Mouse (Mus musculus): ENCODE results near the gene Gdpgp1. TPM values are rescaled to one million over a fixed set of nuclear protein-coding genes. Genes with fewer than 3 reads are reported as not detected.

The Gdpgp1 gene
- 3.8 and 4.5 TPM in 2 replicates for polyA plus RNA-seq (2014; fragmentation: Nextera tagmentation; extraction: Ambion mirVana)

GRCm38 (mm10) chr7:80232489-80233029, at the start of gene Gdpgp1, which contains the start of gene Cib1:
TSS of gene Gdpgp1 (plus strand) at chr7:80232865.
TSS of gene Cib1 (minus strand) at chr7:80232813.
- under 1% methylated on average over 53 of the region's 56 CpGs for WGBS
- Histone ChIP-seq H3K4me1 (ENCODE audit: control insufficient read depth, insufficient read depth, low read length) (peaks cover 9% of the 10 kb centered on the region; the same call in 1 of the 2 replicates), H3K4me2 (peak within 1 kb of the TSS; percentile 81), H3K36me3 (ENCODE audit: control insufficient read depth, insufficient read depth, low read length) (no peaks in the 10 kb centered on the region), H3K27ac (ENCODE audit: low read depth, low read length) (no peak within 1 kb of the TSS), H3K9me3 (ENCODE audit: control insufficient read depth, low read length) (no peaks in the 10 kb centered on the region), H3K27me3 (ENCODE audit: control insufficient read depth, insufficient read depth, low read length) (no peaks in the 10 kb centered on the region), H3K4me3 (ENCODE audit: low read depth, low read length) (peak within 1 kb of the TSS; percentile 58), H3K9ac (ENCODE audit: low read length) (peak within 1 kb of the TSS; percentile 67)
- ATAC-seq (ENCODE audit: low FRiP score) (peak; percentile 98), DNase-seq (ENCODE audit: low spot score, missing footprints) (peak; percentile 100)

DNA sequence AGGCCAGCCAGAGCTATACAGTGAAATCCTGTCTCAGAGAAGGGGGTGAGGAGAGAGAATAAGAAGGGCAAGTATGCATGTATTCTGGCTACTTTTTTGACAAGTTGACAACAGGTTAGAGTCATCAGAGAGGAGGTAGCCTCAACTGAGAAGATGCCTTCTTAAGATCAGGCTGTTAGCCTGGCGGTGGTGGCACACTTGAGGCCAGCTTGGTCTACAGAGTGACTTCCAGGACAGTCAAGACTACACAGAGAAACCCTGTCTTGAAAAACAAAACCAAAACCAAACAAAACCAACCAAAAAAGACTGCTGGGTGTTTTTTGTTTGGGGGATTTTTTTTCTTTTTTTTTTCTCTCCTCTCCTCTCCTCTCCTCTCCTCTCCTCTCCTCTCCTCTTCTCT, 49.2 kb upstream of the Gdpgp1 start:
- ATAC-seq (ENCODE audit: low FRiP score) (no peak), DNase-seq (ENCODE audit: low spot score, missing footprints) (no peak)
- H3K4me2 ChIP-seq: no peak overlapping the region
- 86% methylated on average over 1 of the region's 1 CpGs for WGBS
- peaks cover 12% of the 10 kb centered on the region for H3K4me1 ChIP-seq (ENCODE audit: control insufficient read depth, insufficient read depth, low read length)
- H3K36me3 ChIP-seq (ENCODE audit: control insufficient read depth, insufficient read depth, low read length): no peaks in the 10 kb centered on the region
- H3K9me3 ChIP-seq (ENCODE audit: control insufficient read depth, low read length): no peaks in the 10 kb centered on the region
- H3K4me3 ChIP-seq (ENCODE audit: low read depth, low read length): no peak overlapping the region
- H3K9ac ChIP-seq (ENCODE audit: low read length): no peak overlapping the region
- H3K27me3 ChIP-seq (ENCODE audit: control insufficient read depth, insufficient read depth, low read length): no peaks in the 10 kb centered on the region
- no peak overlapping the region for H3K27ac ChIP-seq (ENCODE audit: low read depth, low read length)

- no peaks in the 10 kb centered on the region for H3K36me3 ChIP-seq (ENCODE audit: control insufficient read depth, insufficient read depth, low read length)
- no peak for DNase-seq (ENCODE audit: low spot score, missing footprints)
- H3K27ac ChIP-seq (ENCODE audit: low read depth, low read length): no peak overlapping the region
- no peak overlapping the region for H3K4me3 ChIP-seq (ENCODE audit: low read depth, low read length)
- no peak overlapping the region for H3K4me2 ChIP-seq
- WGBS: 54% methylated on average over 5 of the region's 5 CpGs
- no peak for ATAC-seq (ENCODE audit: low FRiP score)
- H3K27me3 ChIP-seq (ENCODE audit: control insufficient read depth, insufficient read depth, low read length): no peaks in the 10 kb centered on the region
- H3K9me3 ChIP-seq (ENCODE audit: control insufficient read depth, low read length): no peaks in the 10 kb centered on the region
- H3K9ac ChIP-seq (ENCODE audit: low read length): no peak overlapping the region
- H3K4me1 ChIP-seq (ENCODE audit: control insufficient read depth, insufficient read depth, low read length): peaks cover 17% of the 10 kb centered on the region
Observed at GRCm38 (mm10) chr7:80183969-80184368, 48.7 kb upstream of the Gdpgp1 start.

- ATAC-seq (ENCODE audit: low FRiP score) (no peak), DNase-seq (ENCODE audit: low spot score, missing footprints) (no peak)
- Histone ChIP-seq H3K27me3 (ENCODE audit: control insufficient read depth, insufficient read depth, low read length) (no peaks in the 10 kb centered on the region), H3K4me3 (ENCODE audit: low read depth, low read length) (no peak overlapping the region), H3K36me3 (ENCODE audit: control insufficient read depth, insufficient read depth, low read length) (no peaks in the 10 kb centered on the region), H3K4me2 (no peak overlapping the region), H3K4me1 (ENCODE audit: control insufficient read depth, insufficient read depth, low read length) (peaks cover 21% of the 10 kb centered on the region), H3K9me3 (ENCODE audit: control insufficient read depth, low read length) (no peaks in the 10 kb centered on the region), H3K9ac (ENCODE audit: low read length) (no peak overlapping the region), H3K27ac (ENCODE audit: low read depth, low read length) (peak overlapping the region; percentile 31; the same call in 1 of the 2 replicates)
- 82% methylated on average over 4 of the region's 4 CpGs for WGBS
Observed at GRCm38 (mm10) chr7:80184551-80184950, 48.1 kb upstream of the Gdpgp1 start.

DNA sequence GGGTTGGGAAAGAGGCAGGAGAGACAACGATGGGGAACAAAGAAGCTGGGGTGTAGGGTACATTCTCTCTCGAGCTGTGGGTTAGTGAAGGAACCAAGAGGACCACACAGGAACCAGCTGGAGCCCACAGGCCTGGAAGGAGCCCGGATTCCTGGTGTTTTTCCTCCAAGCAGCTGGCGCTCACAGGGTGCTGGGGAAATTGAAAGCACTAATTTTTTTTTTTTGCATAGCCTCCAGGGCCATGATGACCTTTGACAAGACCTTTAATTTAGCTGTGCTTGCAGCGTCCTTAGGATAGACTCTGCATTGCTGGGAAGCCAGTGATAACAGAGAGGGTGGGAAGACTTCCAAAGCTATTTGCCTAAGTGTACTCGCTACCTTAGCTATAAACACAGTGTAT, 47.7 kb upstream of the Gdpgp1 start:
- ATAC-seq (ENCODE audit: low FRiP score): no peak
- H3K27ac ChIP-seq (ENCODE audit: low read depth, low read length): peak overlapping the region; percentile 31; the same call in 1 of the 2 replicates

DNA sequence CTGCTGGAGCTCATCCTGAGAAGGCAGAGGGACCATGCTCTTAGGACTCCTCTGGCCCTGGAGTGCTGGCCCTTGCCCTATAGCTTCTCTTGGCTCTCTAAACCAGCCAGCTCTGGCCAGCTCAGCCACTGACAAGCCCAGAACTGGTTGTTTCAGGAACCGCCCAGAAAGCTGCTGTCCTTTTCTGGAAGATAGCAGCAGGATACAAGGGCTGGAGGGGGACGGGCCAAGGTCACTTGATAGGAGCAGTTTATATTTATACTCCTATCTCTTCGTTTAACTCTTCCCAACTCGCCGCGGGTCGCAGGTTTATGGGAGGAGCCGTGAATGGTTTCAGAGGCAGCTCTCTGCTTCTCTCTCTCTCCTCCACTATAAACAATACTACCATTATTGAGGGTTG, 46.6 kb upstream of the Gdpgp1 start:
- peak overlapping the region; percentile 56; the same call in 1 of the 2 replicates for H3K4me2 ChIP-seq
- 12% methylated on average over 8 of the region's 8 CpGs for WGBS
- no peaks in the 10 kb centered on the region for H3K9me3 ChIP-seq (ENCODE audit: control insufficient read depth, low read length)
- H3K27ac ChIP-seq (ENCODE audit: low read depth, low read length): peak overlapping the region; percentile 83; the same call in 1 of the 2 replicates
- H3K4me1 ChIP-seq (ENCODE audit: control insufficient read depth, insufficient read depth, low read length): peaks cover 22% of the 10 kb centered on the region
- no peaks in the 10 kb centered on the region for H3K27me3 ChIP-seq (ENCODE audit: control insufficient read depth, insufficient read depth, low read length)
- no peak overlapping the region for H3K9ac ChIP-seq (ENCODE audit: low read length)
- H3K4me3 ChIP-seq (ENCODE audit: low read depth, low read length): no peak overlapping the region
- H3K36me3 ChIP-seq (ENCODE audit: control insufficient read depth, insufficient read depth, low read length): no peaks in the 10 kb centered on the region
- ATAC-seq (ENCODE audit: low FRiP score) (no peak), DNase-seq (ENCODE audit: low spot score, missing footprints) (no peak)

More for the DNA sequence above, 47.7 kb upstream of the Gdpgp1 start:
- H3K9ac ChIP-seq (ENCODE audit: low read length): no peak overlapping the region
- no peaks in the 10 kb centered on the region for H3K36me3 ChIP-seq (ENCODE audit: control insufficient read depth, insufficient read depth, low read length)
- H3K4me1 ChIP-seq (ENCODE audit: control insufficient read depth, insufficient read depth, low read length): peaks cover 21% of the 10 kb centered on the region
- no peaks in the 10 kb centered on the region for H3K27me3 ChIP-seq (ENCODE audit: control insufficient read depth, insufficient read depth, low read length)
- H3K9me3 ChIP-seq (ENCODE audit: control insufficient read depth, low read length): no peaks in the 10 kb centered on the region
- DNase-seq (ENCODE audit: low spot score, missing footprints): peak; percentile 85
- WGBS: 73% methylated on average over 6 of the region's 6 CpGs
- H3K4me2 ChIP-seq: no peak overlapping the region
- H3K4me3 ChIP-seq (ENCODE audit: low read depth, low read length): no peak overlapping the region

DNA sequence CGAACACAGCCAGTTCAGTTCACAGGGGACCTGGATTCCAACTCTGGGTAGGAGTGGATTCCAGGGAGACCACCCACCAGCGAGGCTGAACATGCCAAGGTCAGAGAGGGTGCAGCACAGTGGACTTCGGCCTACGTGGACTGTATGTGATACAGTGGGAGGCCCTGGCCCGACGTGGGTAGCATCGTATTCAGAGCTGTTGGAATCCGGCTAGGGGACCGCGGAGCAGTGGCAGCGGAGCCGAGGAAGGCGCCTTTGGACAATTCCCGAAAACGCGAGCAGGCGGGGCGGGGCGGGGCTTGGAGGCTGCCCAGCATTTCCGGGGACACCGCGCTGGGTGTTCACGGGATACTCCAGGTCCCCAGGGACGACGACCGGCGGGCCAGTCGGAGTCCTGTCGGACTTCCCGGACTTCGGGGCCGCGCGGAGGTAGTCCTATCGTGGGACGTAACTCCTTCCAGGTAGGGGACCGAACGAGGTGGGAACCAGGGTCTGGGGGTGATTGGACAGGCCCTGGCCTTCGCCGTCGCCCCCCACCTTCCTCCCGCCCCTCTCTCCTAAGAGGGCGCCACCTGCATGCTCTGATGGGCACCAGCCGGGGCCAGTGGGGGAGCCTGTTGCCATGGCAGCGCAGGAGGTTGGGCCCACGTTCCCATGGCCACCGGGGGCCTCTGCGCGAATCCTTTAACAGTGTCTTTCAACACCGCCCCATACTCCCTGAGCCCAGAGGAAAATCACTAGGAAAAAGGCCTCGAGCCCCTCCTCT, 46.0 kb upstream of the Gdpgp1 start, which contains the start of gene Sema4b:
Gene Sema4b, plus strand, starts transcription at position 311 of the 766 bp plus-strand sequence.
- ATAC-seq (ENCODE audit: low FRiP score): peak; percentile 94
- H3K4me3 ChIP-seq (ENCODE audit: low read depth, low read length): peak within 1 kb of the TSS; percentile 46
- H3K9ac ChIP-seq (ENCODE audit: low read length): peak within 1 kb of the TSS; percentile 68
- no peaks in the 10 kb centered on the region for H3K27me3 ChIP-seq (ENCODE audit: control insufficient read depth, insufficient read depth, low read length)
- H3K4me1 ChIP-seq (ENCODE audit: control insufficient read depth, insufficient read depth, low read length): peaks cover 27% of the 10 kb centered on the region
- peak within 1 kb of the TSS; percentile 56 for H3K4me2 ChIP-seq
- peak; percentile 99 for DNase-seq (ENCODE audit: low spot score, missing footprints)
- no peaks in the 10 kb centered on the region for H3K9me3 ChIP-seq (ENCODE audit: control insufficient read depth, low read length)
- WGBS: under 1% methylated on average over 51 of the region's 51 CpGs
- H3K27ac ChIP-seq (ENCODE audit: low read depth, low read length): peak within 1 kb of the TSS; percentile 83
- no peaks in the 10 kb centered on the region for H3K36me3 ChIP-seq (ENCODE audit: control insufficient read depth, insufficient read depth, low read length)

DNA sequence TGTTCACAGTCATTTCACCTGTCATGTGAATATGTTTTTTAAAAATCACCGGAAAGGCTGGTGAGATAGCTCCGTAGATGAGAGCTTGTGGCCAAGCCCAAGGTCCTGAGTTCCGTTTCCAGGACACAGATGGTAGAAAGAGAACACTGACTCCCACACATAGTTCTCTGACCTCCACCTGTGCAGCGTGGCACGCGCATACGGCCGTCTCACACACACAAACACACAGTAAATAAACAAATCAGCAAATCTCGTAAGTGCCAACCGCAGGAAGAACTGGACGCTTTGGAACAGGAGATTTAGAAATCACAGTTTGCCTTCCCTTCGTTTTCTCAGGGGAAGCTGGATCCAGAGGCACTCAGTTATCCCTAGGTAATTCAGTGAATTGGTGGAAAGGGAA, 45.2 kb upstream of the Gdpgp1 start:
- H3K9me3 ChIP-seq (ENCODE audit: control insufficient read depth, low read length): no peaks in the 10 kb centered on the region
- ATAC-seq (ENCODE audit: low FRiP score) (no peak), DNase-seq (ENCODE audit: low spot score, missing footprints) (peak; percentile 89)
- no peaks in the 10 kb centered on the region for H3K36me3 ChIP-seq (ENCODE audit: control insufficient read depth, insufficient read depth, low read length)
- peak overlapping the region; percentile 56 for H3K4me2 ChIP-seq
- peak overlapping the region; percentile 46 for H3K4me3 ChIP-seq (ENCODE audit: low read depth, low read length)
- H3K9ac ChIP-seq (ENCODE audit: low read length): peak overlapping the region; percentile 64
- peaks cover 35% of the 10 kb centered on the region for H3K4me1 ChIP-seq (ENCODE audit: control insufficient read depth, insufficient read depth, low read length)
- 36% methylated on average over 12 of the region's 12 CpGs for WGBS
- H3K27ac ChIP-seq (ENCODE audit: low read depth, low read length): peak overlapping the region; percentile 83
- H3K27me3 ChIP-seq (ENCODE audit: control insufficient read depth, insufficient read depth, low read length): no peaks in the 10 kb centered on the region

- no peak overlapping the region for H3K4me3 ChIP-seq (ENCODE audit: low read depth, low read length)
Observed at GRCm38 (mm10) chr7:80188579-80189125, 44.0 kb upstream of the Gdpgp1 start.

More at GRCm38 (mm10) chr7:80188579-80189125, 44.0 kb upstream of the Gdpgp1 start:
- ATAC-seq (ENCODE audit: low FRiP score) (no peak), DNase-seq (ENCODE audit: low spot score, missing footprints) (no peak)
- Histone ChIP-seq H3K9ac (ENCODE audit: low read length) (no peak overlapping the region), H3K9me3 (ENCODE audit: control insufficient read depth, low read length) (no peaks in the 10 kb centered on the region), H3K27ac (ENCODE audit: low read depth, low read length) (no peak overlapping the region), H3K27me3 (ENCODE audit: control insufficient read depth, insufficient read depth, low read length) (no peaks in the 10 kb centered on the region), H3K36me3 (ENCODE audit: control insufficient read depth, insufficient read depth, low read length) (no peaks in the 10 kb centered on the region), H3K4me2 (no peak overlapping the region), H3K4me1 (ENCODE audit: control insufficient read depth, insufficient read depth, low read length) (peaks cover 40% of the 10 kb centered on the region)
- WGBS: 62% methylated on average over 2 of the region's 2 CpGs

Measured in midbrain, embryonic 11.5 days (tissue).